Mouse (Mus musculus): ENCODE results near the gene Clip1.

- TF ChIP-seq CTCF (IDR thresholded peaks at IDR 0.05; ENCODE audit: low read depth): peak; percentile 20; the same call in 1 of the 2 replicates
- TF ChIP-seq EP300 (IDR thresholded peaks at IDR 0.05; ENCODE audit: low read depth): no peak
Observed at GRCm38 (mm10) chr5:123650825-123651224, 33.6 kb downstream of the Clip1 start.
